Mouse (Mus musculus) neural tube, embryonic 15.5 days (tissue): ENCODE measurements around the gene Rnaseh1. TPM values are rescaled to one million over a fixed set of nuclear protein-coding genes. Genes with fewer than 3 reads are reported as not detected.
A peak's percentile ranks its signal among the peaks of the same experiment; 100 is the strongest.

Experiments used
- ATAC-seq: fragments of 200-750 bp; cut with Nextera tagmentation; 2 replicates; pipeline ENCODE4 v1.8.0; 2017; ENCODE audit warnings: mild to moderate bottlenecking, moderate TSS enrichment, moderate library complexity; ENCODE audit not compliant: low FRiP score
- H3K27ac ChIP-seq: fragments of 300-500 bp; sonication (generic); replicated peaks from 2 replicates; pipeline ENCODE4 v1.5.1; 2015; ENCODE audit warnings: mild to moderate bottlenecking, inconsistent platforms
- H3K27me3 ChIP-seq: fragments of 300-500 bp; sonication (generic); replicated peaks from 2 replicates; pipeline ENCODE4 v1.6.1; 2015; ENCODE audit warnings: inconsistent platforms
- H3K36me3 ChIP-seq: fragments of 300-500 bp; sonication (generic); 2 replicates; pipeline ENCODE4 v1.6.1; 2015; ENCODE audit warnings: inconsistent platforms
- H3K4me1 ChIP-seq: fragments of 300-500 bp; sonication (generic); 2 replicates; pipeline ENCODE4 v1.6.1; 2015; ENCODE audit warnings: inconsistent platforms
- H3K4me2 ChIP-seq: fragments of 300-500 bp; sonication (generic); 2 replicates; pipeline ENCODE4 v1.6.1; 2015; ENCODE audit warnings: inconsistent platforms, mild to moderate bottlenecking, moderate library complexity
- H3K4me3 ChIP-seq: fragments of 300-500 bp; sonication (generic); replicated peaks from 2 replicates; pipeline ENCODE4 v1.5.1; 2015; ENCODE audit warnings: mild to moderate bottlenecking, inconsistent platforms
- H3K9ac ChIP-seq: fragments of 300-500 bp; sonication (generic); replicated peaks from 2 replicates; pipeline ENCODE4 v1.6.1; 2015; ENCODE audit warnings: mild to moderate bottlenecking, inconsistent platforms
- H3K9me3 ChIP-seq: fragments of 300-500 bp; sonication (generic); replicated peaks from 2 replicates; pipeline ENCODE4 v1.6.1; 2016; ENCODE audit warnings: inconsistent platforms
- WGBS: fragments of 180-500 bp; shearing (Covaris S2); methylation state at CpG from one replicate; pipeline ENCODE4 v1.1.7; 2015; ENCODE audit warnings: mixed read lengths; 5-methylcytosine and 5-hydroxymethylcytosine counted together
- polyA plus RNA-seq: library from polyadenylated mRNA; unstranded; fragments of >200 nt; fragmentation: Nextera tagmentation; extraction: Ambion mirVana; gene quantifications from 2 replicates; pipeline ENCODE4 v1.2.1, GENCODE M21; 2015

Gene Rnaseh1
- polyA plus RNA-seq, 1 experiment from 2014 or later: 21.0 TPM

DNA sequence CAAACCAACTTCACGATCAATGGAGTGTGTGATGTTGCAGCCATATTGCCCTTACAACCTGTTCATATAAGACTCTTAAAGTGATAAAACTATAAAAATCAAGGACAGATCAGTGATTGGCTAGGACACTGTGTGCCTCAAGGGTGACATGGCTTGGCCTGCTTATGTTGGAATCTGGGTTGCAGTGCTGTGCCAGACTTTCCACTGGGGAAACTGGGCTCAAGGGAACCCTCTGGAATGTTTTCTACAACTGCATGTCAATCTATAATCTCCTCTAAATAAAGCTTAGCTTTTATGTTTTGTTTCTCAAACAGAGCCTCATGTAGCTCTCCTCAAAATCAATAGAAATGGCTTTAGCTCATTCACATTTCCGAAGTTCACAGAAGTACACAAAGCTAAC lies 25.2 kb upstream of the Rnaseh1 start:
- no peak overlapping the region for H3K4me3 ChIP-seq

DNA sequence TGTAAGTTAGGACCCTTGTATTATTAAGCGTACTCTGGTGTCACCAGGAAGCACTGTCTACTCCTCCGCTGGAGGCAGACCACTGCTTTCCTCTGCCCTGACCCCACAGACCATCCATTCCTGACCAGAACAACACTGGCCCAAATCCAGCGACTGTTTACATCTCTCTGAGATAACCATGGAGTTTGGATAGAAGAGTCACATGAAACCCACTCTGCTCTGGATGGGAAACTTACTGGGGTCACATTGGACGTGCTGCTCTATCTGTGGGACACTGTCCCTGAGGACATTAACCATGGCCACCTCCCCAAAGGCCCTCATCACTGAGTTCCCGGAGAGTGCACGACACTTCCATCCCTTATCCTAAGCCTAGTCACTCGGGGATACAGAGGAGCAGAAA lies 24.0 kb upstream of the Rnaseh1 start:
- Histone ChIP-seq H3K27ac (no peak overlapping the region), H3K36me3 (peaks cover 26% of the 10 kb centered on the region), H3K4me2 (no peak overlapping the region), H3K4me1 (no peaks in the 10 kb centered on the region), H3K9ac (no peak overlapping the region), H3K27me3 (no peaks in the 10 kb centered on the region), H3K4me3 (no peak overlapping the region), H3K9me3 (no peaks in the 10 kb centered on the region)
- no peak for ATAC-seq
- 85% methylated on average over 7 of the region's 7 CpGs for WGBS

More for the DNA sequence above, 25.2 kb upstream of the Rnaseh1 start:
- no peaks in the 10 kb centered on the region for H3K9me3 ChIP-seq
- peaks cover 15% of the 10 kb centered on the region for H3K36me3 ChIP-seq
- ATAC-seq: no peak
- no peak overlapping the region for H3K4me2 ChIP-seq
- H3K27me3 ChIP-seq: no peaks in the 10 kb centered on the region
- H3K27ac ChIP-seq: no peak overlapping the region
- WGBS: 87% methylated on average over 2 of the region's 2 CpGs
- no peak overlapping the region for H3K9ac ChIP-seq
- H3K4me1 ChIP-seq: no peaks in the 10 kb centered on the region

DNA sequence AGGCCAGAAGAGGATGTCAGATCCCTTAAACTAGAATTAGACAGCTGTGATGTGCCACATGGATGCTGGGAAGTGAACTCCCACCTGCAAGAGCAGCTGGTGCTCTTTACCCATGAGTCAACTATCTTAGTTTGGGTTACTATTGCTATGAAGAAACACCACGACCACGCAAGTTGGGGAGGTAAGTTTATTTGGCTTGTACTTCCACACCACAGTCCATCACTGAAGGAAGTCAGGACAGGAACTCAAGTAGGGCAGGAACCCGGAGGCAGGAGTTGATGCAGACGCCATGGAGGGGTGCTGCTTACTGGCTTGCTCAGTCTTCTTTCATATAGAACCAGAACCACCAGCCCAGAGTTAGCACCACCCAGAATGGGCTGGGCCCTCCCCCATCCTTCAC lies 22.3 kb upstream of the Rnaseh1 start:
- peaks cover 5% of the 10 kb centered on the region for H3K4me1 ChIP-seq
- no peaks in the 10 kb centered on the region for H3K27me3 ChIP-seq
- H3K9ac ChIP-seq: no peak overlapping the region
- no peak overlapping the region for H3K27ac ChIP-seq
- 75% methylated on average over 4 of the region's 4 CpGs for WGBS
- no peaks in the 10 kb centered on the region for H3K9me3 ChIP-seq
- no peak for ATAC-seq
- no peak overlapping the region for H3K4me2 ChIP-seq
- no peak overlapping the region for H3K4me3 ChIP-seq
- H3K36me3 ChIP-seq: peaks cover 43% of the 10 kb centered on the region

DNA sequence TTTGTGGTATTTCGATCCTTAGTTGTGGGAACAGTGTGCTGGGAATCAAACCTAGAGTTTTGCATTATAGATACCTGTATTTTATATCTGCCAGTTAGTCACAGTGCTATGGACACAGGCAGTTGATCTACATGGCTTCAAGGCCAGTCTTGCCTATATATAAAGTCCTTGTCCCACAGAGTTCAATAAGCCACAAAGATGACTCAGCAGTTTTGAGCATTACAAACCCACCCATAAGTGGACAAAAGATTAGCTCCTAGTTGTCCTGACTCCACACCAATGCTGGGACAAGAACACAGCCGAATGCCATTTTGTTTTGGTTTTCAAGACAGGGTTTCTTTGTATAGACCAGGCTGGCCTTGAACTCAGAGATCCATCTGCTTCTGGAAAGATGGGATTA lies 21.0 kb upstream of the Rnaseh1 start:
- Histone ChIP-seq H3K9me3 (no peaks in the 10 kb centered on the region), H3K9ac (no peak overlapping the region), H3K4me3 (no peak overlapping the region), H3K27me3 (no peaks in the 10 kb centered on the region), H3K4me1 (peaks cover 18% of the 10 kb centered on the region), H3K36me3 (peaks cover 56% of the 10 kb centered on the region), H3K27ac (no peak overlapping the region), H3K4me2 (no peak overlapping the region)
- WGBS: 93% methylated on average over 2 of the region's 2 CpGs
- no peak for ATAC-seq

DNA sequence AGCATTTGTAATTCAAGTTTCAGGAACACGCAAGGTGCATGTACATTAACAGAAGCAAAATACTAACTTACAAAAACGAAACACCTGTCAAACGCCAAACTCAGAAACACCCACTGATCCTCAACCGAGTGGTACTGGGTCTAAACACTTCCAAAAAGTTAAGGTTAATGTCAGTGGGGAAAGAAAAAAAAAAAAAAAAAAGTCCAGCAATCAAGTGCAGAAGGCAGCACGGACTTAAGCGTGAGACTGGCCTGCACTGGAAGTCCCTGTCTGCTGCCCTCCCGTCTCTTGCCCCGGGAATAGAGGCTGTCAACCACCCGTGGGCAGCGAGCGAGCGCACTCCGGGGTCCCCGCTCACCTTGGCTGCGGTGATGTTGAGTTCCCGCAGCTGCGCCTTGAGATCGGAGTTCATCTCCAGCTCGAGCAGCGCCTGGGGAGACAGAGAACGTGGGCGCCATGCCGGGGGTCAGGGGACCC lies 14.3 kb upstream of the Rnaseh1 start:
- peak overlapping the region; percentile 92 for H3K27ac ChIP-seq
- ATAC-seq: peak; percentile 51
- peak overlapping the region; percentile 67 for H3K4me2 ChIP-seq
- H3K4me1 ChIP-seq: peaks cover 38% of the 10 kb centered on the region
- 2% methylated on average over 23 of the region's 23 CpGs for WGBS
- peak overlapping the region; percentile 87 for H3K4me3 ChIP-seq
- H3K27me3 ChIP-seq: no peaks in the 10 kb centered on the region
- peaks cover 39% of the 10 kb centered on the region for H3K36me3 ChIP-seq
- H3K9ac ChIP-seq: peak overlapping the region; percentile 95
- H3K9me3 ChIP-seq: no peaks in the 10 kb centered on the region

- peaks cover 38% of the 10 kb centered on the region for H3K4me1 ChIP-seq
- ATAC-seq: peak; percentile 97
- peak within 1 kb of the TSS; percentile 95 for H3K9ac ChIP-seq
- peaks cover 32% of the 10 kb centered on the region for H3K36me3 ChIP-seq
- no peaks in the 10 kb centered on the region for H3K9me3 ChIP-seq
- peak within 1 kb of the TSS; percentile 92 for H3K27ac ChIP-seq
- WGBS: 6% methylated on average over 69 of the region's 69 CpGs
- H3K4me2 ChIP-seq: peak within 1 kb of the TSS; percentile 67
- H3K27me3 ChIP-seq: no peaks in the 10 kb centered on the region
- H3K4me3 ChIP-seq: peak within 1 kb of the TSS; percentile 87
Measured at GRCm38 (mm10) chr12:28635535-28636476, 13.6 kb upstream of the Rnaseh1 start, which contains the start of gene Rps7. TSS of gene Rps7 (minus strand) at chr12:28635953.

DNA sequence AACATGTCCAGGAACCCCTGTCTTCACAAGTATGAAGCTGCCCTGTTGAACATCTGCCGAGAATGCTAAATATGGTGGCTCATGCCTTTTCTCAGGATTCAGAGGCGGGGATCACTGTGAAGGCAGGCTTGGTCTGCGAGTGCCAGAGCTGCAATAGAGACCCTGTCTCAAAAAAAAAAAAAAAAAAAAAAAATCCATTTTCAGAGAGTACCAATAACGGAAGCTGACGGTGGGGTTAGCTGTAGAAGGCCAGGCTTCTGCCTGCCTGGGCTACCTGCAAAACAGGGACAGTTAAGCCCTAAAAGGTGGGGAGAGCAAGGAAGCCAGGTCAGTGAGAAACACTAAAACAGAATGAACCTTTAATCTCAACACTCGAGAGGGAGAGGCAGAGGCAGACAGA lies 12.9 kb upstream of the Rnaseh1 start:
- Histone ChIP-seq H3K9ac (no peak overlapping the region), H3K36me3 (peaks cover 25% of the 10 kb centered on the region), H3K27me3 (no peaks in the 10 kb centered on the region), H3K9me3 (no peaks in the 10 kb centered on the region), H3K27ac (no peak overlapping the region), H3K4me1 (peaks cover 38% of the 10 kb centered on the region), H3K4me3 (peak overlapping the region; percentile 87), H3K4me2 (peak overlapping the region; percentile 67)
- ATAC-seq: no peak
- 85% methylated on average over 6 of the region's 6 CpGs for WGBS

DNA sequence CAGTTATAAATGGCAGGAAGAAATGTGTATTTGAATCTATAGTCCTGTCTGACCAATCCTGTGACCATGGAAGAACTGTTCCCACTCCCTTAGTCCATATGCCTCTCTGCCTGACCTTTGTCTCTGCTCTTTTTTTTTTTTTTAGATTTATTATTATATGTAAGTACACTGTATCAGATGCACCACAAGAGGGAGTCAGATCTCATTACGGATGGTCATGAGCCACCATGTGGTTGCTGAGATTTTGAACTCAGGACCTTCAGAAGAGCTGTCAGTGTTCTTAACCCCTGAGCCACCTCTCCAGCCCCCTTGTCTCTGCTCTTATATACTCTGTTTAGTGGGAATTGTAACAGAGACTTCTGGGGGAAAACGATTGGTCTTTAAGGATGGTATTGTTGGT lies 10.6 kb upstream of the Rnaseh1 start:
- Histone ChIP-seq H3K4me3 (no peak overlapping the region), H3K4me2 (no peak overlapping the region), H3K9ac (no peak overlapping the region), H3K27ac (no peak overlapping the region), H3K9me3 (no peaks in the 10 kb centered on the region), H3K36me3 (peaks cover 2% of the 10 kb centered on the region), H3K4me1 (peaks cover 17% of the 10 kb centered on the region), H3K27me3 (0 out of 2 replicates have a peak, but pooled peaks cover 2% of the 10 kb centered on the region)
- WGBS: 82% methylated on average over 2 of the region's 2 CpGs
- ATAC-seq: no peak

DNA sequence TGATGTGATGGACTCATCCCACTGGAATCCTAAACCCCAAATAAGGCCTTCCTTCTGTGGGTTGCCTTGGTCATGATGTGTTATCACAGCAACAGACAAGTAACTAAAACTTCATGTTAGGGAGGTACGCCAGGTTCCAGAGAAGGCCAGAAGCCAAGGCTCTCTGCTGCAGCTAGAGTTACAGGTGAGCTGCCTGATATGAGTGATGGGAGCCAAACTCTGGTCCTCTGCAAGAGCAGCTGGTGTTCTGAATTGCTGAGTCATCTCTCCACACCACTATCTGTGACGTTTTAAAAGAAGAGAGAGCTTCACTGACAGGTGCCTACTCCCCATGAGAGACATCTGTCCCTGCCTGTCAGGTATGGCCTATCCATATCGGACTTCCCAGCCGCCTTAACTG lies 13.2 kb downstream of the Rnaseh1 start:
- Histone ChIP-seq H3K9me3 (no peaks in the 10 kb centered on the region), H3K27ac (no peak overlapping the region), H3K4me1 (no peaks in the 10 kb centered on the region), H3K9ac (no peak overlapping the region), H3K4me2 (no peak overlapping the region), H3K27me3 (no peaks in the 10 kb centered on the region), H3K36me3 (peaks cover 37% of the 10 kb centered on the region), H3K4me3 (no peak overlapping the region)
- WGBS: 87% methylated on average over 4 of the region's 4 CpGs
- ATAC-seq: no peak

DNA sequence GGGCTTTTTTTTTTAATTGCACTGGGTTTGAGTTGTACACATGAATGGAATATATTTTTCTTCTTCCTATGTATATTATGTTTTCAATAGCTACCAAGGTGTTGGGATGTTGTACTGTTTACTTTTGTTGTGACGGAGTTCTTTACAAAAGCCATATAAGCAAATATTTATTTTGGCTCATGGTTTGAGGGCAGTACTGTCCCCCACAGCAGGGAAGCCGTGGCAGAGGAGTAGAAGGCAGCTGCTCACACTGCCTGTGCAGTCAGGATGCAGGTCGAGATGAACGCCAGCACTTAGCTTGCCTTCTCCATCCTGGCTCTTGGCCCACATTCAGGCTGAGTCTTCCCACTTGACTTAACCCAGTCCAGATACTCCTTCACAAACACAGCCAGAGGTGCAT lies 17.3 kb downstream of the Rnaseh1 start:
- Histone ChIP-seq H3K9me3 (no peaks in the 10 kb centered on the region), H3K9ac (no peak overlapping the region), H3K4me2 (no peak overlapping the region), H3K4me1 (no peaks in the 10 kb centered on the region), H3K4me3 (no peak overlapping the region), H3K27ac (no peak overlapping the region), H3K36me3 (no peaks in the 10 kb centered on the region; the same call in 1 of the 2 replicates), H3K27me3 (no peaks in the 10 kb centered on the region)
- 77% methylated on average over 4 of the region's 4 CpGs for WGBS
- ATAC-seq: no peak

- Histone ChIP-seq H3K36me3 (no peaks in the 10 kb centered on the region; the same call in 1 of the 2 replicates), H3K4me2 (no peak overlapping the region), H3K27ac (no peak overlapping the region), H3K4me3 (no peak overlapping the region), H3K4me1 (no peaks in the 10 kb centered on the region), H3K9me3 (no peaks in the 10 kb centered on the region), H3K9ac (no peak overlapping the region), H3K27me3 (no peaks in the 10 kb centered on the region)
- 57% methylated on average over 8 of the region's 8 CpGs for WGBS
- ATAC-seq: no peak
Measured at GRCm38 (mm10) chr12:28667287-28667686, 17.9 kb downstream of the Rnaseh1 start.
